Mouse (Mus musculus) megakaryocyte, adult 5-6 weeks (primary cell): ENCODE measurements around the gene Vangl1. TPM values are rescaled to one million over a fixed set of nuclear protein-coding genes. Genes with fewer than 3 reads are reported as not detected.

Experiments
- ATAC-seq: 2 replicates; pipeline ENCODE4 v1.8.0; 2016; ENCODE audit warnings: mild to moderate bottlenecking, inconsistent platforms; ENCODE audit not compliant: poor library complexity, severe bottlenecking
- total RNA-seq, 2 experiments: library from RNA; stranded (forward) in 1 of 2; stranded (reverse) in 1 of 2; fragments of 153-499, 151-499 nt in 1 of 2; fragments of 221-1000, 200-1000 nt in 1 of 2; gene quantifications; 2 replicates each; pipeline versions ENCODE4 v1.2.3 to v1.2.4; 2015 to 2017

The Vangl1 gene
- total RNA-seq, 2 experiments from 2014 or later, result 0.04 to 1.1 TPM

GRCm38 (mm10) chr3:102145645-102146386 lies 58.7 kb downstream of the Vangl1 start:
- ATAC-seq, result no peak

- ATAC-seq, result no peak
Observed at GRCm38 (mm10) chr3:102144401-102144800, 60.1 kb downstream of the Vangl1 start.

GRCm38 (mm10) chr3:102143536-102143935 lies 61.0 kb downstream of the Vangl1 start:
- no peak for ATAC-seq

GRCm38 (mm10) chr3:102142947-102143346 lies 61.5 kb downstream of the Vangl1 start:
- ATAC-seq, result no peak

GRCm38 (mm10) chr3:102141893-102142292 lies 62.6 kb downstream of the Vangl1 start:
- ATAC-seq, result no peak

GRCm38 (mm10) chr3:102141451-102141850 lies 63.0 kb downstream of the Vangl1 start:
- ATAC-seq, result no peak

- ATAC-seq, result no peak
Observed at GRCm38 (mm10) chr3:102140606-102141005, 63.9 kb downstream of the Vangl1 start.

- no peak for ATAC-seq
Observed at GRCm38 (mm10) chr3:102138899-102139298, 65.6 kb downstream of the Vangl1 start.

GRCm38 (mm10) chr3:102137158-102137557 lies 67.3 kb downstream of the Vangl1 start:
- no peak for ATAC-seq

- ATAC-seq, result no peak
Observed at GRCm38 (mm10) chr3:102135389-102136113, 68.9 kb downstream of the Vangl1 start.

- no peak for ATAC-seq
Observed at GRCm38 (mm10) chr3:102131627-102132324, 72.7 kb downstream of the Vangl1 start.

GRCm38 (mm10) chr3:102130478-102130877 lies 74.0 kb downstream of the Vangl1 start:
- no peak for ATAC-seq

- ATAC-seq, result no peak
Observed at GRCm38 (mm10) chr3:102128242-102128641, 76.3 kb downstream of the Vangl1 start.

- ATAC-seq, result no peak
Observed at GRCm38 (mm10) chr3:102127114-102127513, 77.4 kb downstream of the Vangl1 start.

GRCm38 (mm10) chr3:102125546-102125945 lies 78.9 kb downstream of the Vangl1 start:
- no peak for ATAC-seq

GRCm38 (mm10) chr3:102123654-102124053 lies 80.8 kb downstream of the Vangl1 start:
- ATAC-seq, result no peak

- ATAC-seq, result no peak
Observed at GRCm38 (mm10) chr3:102122046-102122445, 82.4 kb downstream of the Vangl1 start.

- ATAC-seq, result no peak
Observed at GRCm38 (mm10) chr3:102120947-102121346, 83.5 kb downstream of the Vangl1 start.

GRCm38 (mm10) chr3:102111979-102112599 lies 92.4 kb downstream of the Vangl1 start:
- ATAC-seq, result no peak

GRCm38 (mm10) chr3:102108201-102108600 lies 96.3 kb downstream of the Vangl1 start:
- no peak for ATAC-seq
